Mouse (Mus musculus): ENCODE measurements at regions not wholly inside any gene's neighbourhood (a gene's known extent, or its start where the extent isn't known, plus 50 kb on each side); places are given as distances from the start of the nearest gene placed in this dataset.
"Not testable (repeated sequence)": the region's sequence is repeated elsewhere in the genome, so short reads cannot be mapped to it uniquely, and the experiment has no call there.

GRCm38 (mm10) chr6:62573611-62574010 lies 682.1 kb upstream of the Grid2 start:
- no peaks in the 10 kb centered on the region for H3K4me1 ChIP-seq (ENCODE audit: control insufficient read depth, insufficient read depth)
- H3K9ac ChIP-seq (replicated peaks; ENCODE audit: low read depth, low read length), result no peak overlapping the region
- ATAC-seq (ENCODE audit: insufficient read depth, low read depth) (no peak), DNase-seq (ENCODE audit: low spot score) (no peak)
- H3K36me3 ChIP-seq (replicated peaks; ENCODE audit: control insufficient read depth, insufficient read depth, low read length), result no peaks in the 10 kb centered on the region
- H3K27me3 ChIP-seq (ENCODE audit: control insufficient read depth, insufficient read depth, low read length), result no peaks in the 10 kb centered on the region
- no peak overlapping the region for H3K27ac ChIP-seq (ENCODE audit: low read depth)
- no peaks in the 10 kb centered on the region for H3K9me3 ChIP-seq (replicated peaks; ENCODE audit: control insufficient read depth, low read length)
- TF ChIP-seq CTCF (IDR thresholded peaks at IDR 0.05; ENCODE audit: low read depth), result no peak
- no peak for TF ChIP-seq EP300 (IDR thresholded peaks at IDR 0.05; ENCODE audit: low read depth)
- no peak overlapping the region for H3K4me3 ChIP-seq (ENCODE audit: low read depth, low read length)
- 66% methylated on average over 4 of the region's 4 CpGs for WGBS
- no peak overlapping the region for H3K4me2 ChIP-seq (ENCODE audit: low read depth, low read length)

- Histone ChIP-seq H3K4me3 (ENCODE audit: low read depth, low read length) (no peak overlapping the region), H3K4me1 (ENCODE audit: control insufficient read depth, insufficient read depth) (no peaks in the 10 kb centered on the region), H3K27me3 (ENCODE audit: control insufficient read depth, insufficient read depth, low read length) (no peaks in the 10 kb centered on the region), H3K9me3 (replicated peaks; ENCODE audit: control insufficient read depth, low read length) (no peaks in the 10 kb centered on the region), H3K9ac (replicated peaks; ENCODE audit: low read depth, low read length) (no peak overlapping the region), H3K36me3 (replicated peaks; ENCODE audit: control insufficient read depth, insufficient read depth, low read length) (no peaks in the 10 kb centered on the region), H3K4me2 (ENCODE audit: low read depth, low read length) (no peak overlapping the region), H3K27ac (ENCODE audit: low read depth) (no peak overlapping the region)
- WGBS, result 25% methylated on average over 5 of the region's 5 CpGs
- no peak for ATAC-seq (ENCODE audit: insufficient read depth, low read depth)
- no peak for TF ChIP-seq EP300 (IDR thresholded peaks at IDR 0.05; ENCODE audit: low read depth)
- TF ChIP-seq CTCF (IDR thresholded peaks at IDR 0.05; ENCODE audit: low read depth), result peak; percentile 33
- no peak for DNase-seq (ENCODE audit: low spot score)
Observed at GRCm38 (mm10) chr6:62576200-62576599, 679.5 kb upstream of the Grid2 start.

GRCm38 (mm10) chr6:62620543-62620942 lies 635.1 kb upstream of the Grid2 start:
- Histone ChIP-seq H3K9ac (replicated peaks; ENCODE audit: low read depth, low read length) (no peak overlapping the region), H3K4me3 (ENCODE audit: low read depth, low read length) (no peak overlapping the region), H3K4me2 (ENCODE audit: low read depth, low read length) (no peak overlapping the region), H3K27ac (ENCODE audit: low read depth) (no peak overlapping the region), H3K36me3 (replicated peaks; ENCODE audit: control insufficient read depth, insufficient read depth, low read length) (no peaks in the 10 kb centered on the region), H3K4me1 (ENCODE audit: control insufficient read depth, insufficient read depth) (no peaks in the 10 kb centered on the region), H3K9me3 (replicated peaks; ENCODE audit: control insufficient read depth, low read length) (no peaks in the 10 kb centered on the region), H3K27me3 (ENCODE audit: control insufficient read depth, insufficient read depth, low read length) (no peaks in the 10 kb centered on the region)
- ATAC-seq (ENCODE audit: insufficient read depth, low read depth) (no peak), DNase-seq (ENCODE audit: low spot score) (no peak)
- TF ChIP-seq EP300 (IDR thresholded peaks at IDR 0.05; ENCODE audit: low read depth) (no peak), CTCF (IDR thresholded peaks at IDR 0.05; ENCODE audit: low read depth) (no peak)

GRCm38 (mm10) chr6:62668123-62668522 lies 587.6 kb upstream of the Grid2 start:
- not testable (repeated sequence) for H3K27me3 ChIP-seq (ENCODE audit: control insufficient read depth, insufficient read depth, low read length); H3K4me1 ChIP-seq (ENCODE audit: control insufficient read depth, insufficient read depth); H3K9ac ChIP-seq (replicated peaks; ENCODE audit: low read depth, low read length); H3K4me2 ChIP-seq (ENCODE audit: low read depth, low read length); DNase-seq (ENCODE audit: low spot score); H3K9me3 ChIP-seq (replicated peaks; ENCODE audit: control insufficient read depth, low read length); H3K36me3 ChIP-seq (replicated peaks; ENCODE audit: control insufficient read depth, insufficient read depth, low read length); H3K4me3 ChIP-seq (ENCODE audit: low read depth, low read length); ATAC-seq (ENCODE audit: insufficient read depth, low read depth); H3K27ac ChIP-seq (ENCODE audit: low read depth)
- WGBS, result 66% methylated on average over 5 of the region's 5 CpGs

GRCm38 (mm10) chr6:62718389-62718788 lies 537.3 kb upstream of the Grid2 start:
- ATAC-seq (ENCODE audit: insufficient read depth, low read depth) (no peak), DNase-seq (ENCODE audit: low spot score) (no peak)
- Histone ChIP-seq H3K4me2 (ENCODE audit: low read depth, low read length) (no peak overlapping the region), H3K9ac (replicated peaks; ENCODE audit: low read depth, low read length) (no peak overlapping the region), H3K9me3 (replicated peaks; ENCODE audit: control insufficient read depth, low read length) (no peaks in the 10 kb centered on the region), H3K4me1 (ENCODE audit: control insufficient read depth, insufficient read depth) (no peaks in the 10 kb centered on the region), H3K27ac (ENCODE audit: low read depth) (no peak overlapping the region), H3K27me3 (ENCODE audit: control insufficient read depth, insufficient read depth, low read length) (no peaks in the 10 kb centered on the region), H3K36me3 (replicated peaks; ENCODE audit: control insufficient read depth, insufficient read depth, low read length) (no peaks in the 10 kb centered on the region), H3K4me3 (ENCODE audit: low read depth, low read length) (no peak overlapping the region)
- WGBS, result 70% methylated on average over 6 of the region's 6 CpGs
- TF ChIP-seq CTCF (IDR thresholded peaks at IDR 0.05; ENCODE audit: low read depth), result no peak
- TF ChIP-seq EP300 (IDR thresholded peaks at IDR 0.05; ENCODE audit: low read depth), result no peak

- TF ChIP-seq CTCF (IDR thresholded peaks at IDR 0.05; ENCODE audit: low read depth) (no peak), EP300 (IDR thresholded peaks at IDR 0.05; ENCODE audit: low read depth) (no peak)
- DNase-seq (ENCODE audit: low spot score), result no peak
Observed at GRCm38 (mm10) chr6:62719541-62720155, 536.0 kb upstream of the Grid2 start.

More at GRCm38 (mm10) chr6:62719541-62720155, 536.0 kb upstream of the Grid2 start:
- no peaks in the 10 kb centered on the region for H3K4me1 ChIP-seq (ENCODE audit: control insufficient read depth, insufficient read depth)
- H3K4me3 ChIP-seq (ENCODE audit: low read depth, low read length), result no peak overlapping the region
- no peaks in the 10 kb centered on the region for H3K27me3 ChIP-seq (ENCODE audit: control insufficient read depth, insufficient read depth, low read length)
- no peak overlapping the region for H3K9ac ChIP-seq (replicated peaks; ENCODE audit: low read depth, low read length)
- H3K36me3 ChIP-seq (replicated peaks; ENCODE audit: control insufficient read depth, insufficient read depth, low read length), result no peaks in the 10 kb centered on the region
- H3K27ac ChIP-seq (ENCODE audit: low read depth), result no peak overlapping the region
- WGBS, result 68% methylated on average over 5 of the region's 5 CpGs
- ATAC-seq (ENCODE audit: insufficient read depth, low read depth), result no peak
- H3K4me2 ChIP-seq (ENCODE audit: low read depth, low read length), result no peak overlapping the region
- H3K9me3 ChIP-seq (replicated peaks; ENCODE audit: control insufficient read depth, low read length), result no peaks in the 10 kb centered on the region
